In genomic region chr11:95504271-95504731, GRCm38 (mm10) we compare ENCODE assay signal across 17 mouse cellular contexts. TPM values are rescaled to one million over a fixed set of nuclear protein-coding genes. Genes with fewer than 3 reads are reported as not detected.
DNase-seq lines count a peak whose midpoint lies in the region; ATAC-seq and TF ChIP-seq lines count a peak whose summit lies in the region.
"Had no signal": no experiment of that assay in that cellular context is flagged by ENCODE, and none has a peak within 500 bp of the region (broad histone marks: within the 10 kb centered on the region; RNA-seq: fewer than 3 reads in every experiment).

No protein-coding gene starts in this region.

- H3K27ac ChIP-seq in forebrain, embryonic 10.5 days = peak overlapping the region; percentile 45
- no peak overlapping the region for H3K27ac ChIP-seq in forebrain, embryonic 13.5 days
- H3K27ac ChIP-seq in midbrain, postnatal 0 days (ENCODE audit: low read depth, low read length) = no peak overlapping the region
- H3K27ac ChIP-seq: embryonic facial prominence, embryonic 13.5 days; forebrain, embryonic 15.5 days had no signal

- H3K9ac ChIP-seq in forebrain, embryonic 13.5 days = no peak overlapping the region
- no peak overlapping the region for H3K9ac ChIP-seq in midbrain, postnatal 0 days (replicated peaks; ENCODE audit: low read length, poor library complexity, severe bottlenecking)
- H3K9ac ChIP-seq: embryonic facial prominence, embryonic 13.5 days; forebrain, embryonic 15.5 days had no signal

- H3K4me2 ChIP-seq in forebrain, embryonic 13.5 days = no peak overlapping the region
- H3K4me2 ChIP-seq in midbrain, postnatal 0 days (ENCODE audit: low read depth, low read length, poor library complexity, severe bottlenecking) = no peak overlapping the region
- H3K4me2 ChIP-seq: embryonic facial prominence, embryonic 13.5 days; forebrain, embryonic 15.5 days; liver, embryonic 11.5 days had no signal

- TF ChIP-seq CTCF in lung, adult 2 months (IDR thresholded peaks at IDR 0.05; ENCODE audit: insufficient read depth, low read length) = no peak
- TF ChIP-seq CTCF in brain, embryonic 14.5 days (IDR thresholded peaks at IDR 0.05; ENCODE audit: borderline replicate concordance, extremely low read depth, insufficient read depth, insufficient read length) = no peak
- TF ChIP-seq CTCF in midbrain, postnatal 0 days (IDR thresholded peaks at IDR 0.05) = no peak

- no peaks in the 10 kb centered on the region for H3K9me3 ChIP-seq in forebrain, embryonic 10.5 days
- H3K9me3 ChIP-seq in forebrain, embryonic 13.5 days (replicated peaks) = no peaks in the 10 kb centered on the region
- H3K9me3 ChIP-seq in midbrain, postnatal 0 days (ENCODE audit: low read length) = no peaks in the 10 kb centered on the region
- H3K9me3 ChIP-seq: embryonic facial prominence, embryonic 13.5 days; forebrain, embryonic 15.5 days; megakaryocyte, embryonic 14.5 days had no signal

- no peak for ATAC-seq in forebrain, embryonic 13.5 days
- ATAC-seq in midbrain, postnatal 0 days (ENCODE audit: low FRiP score) = no peak
- ATAC-seq: forebrain, embryonic 15.5 days; inflammation-experienced regulatory T-cells, adult 6 months had no signal

- H3K4me1 ChIP-seq in forebrain, embryonic 10.5 days = peaks cover 37% of the 10 kb centered on the region
- peaks cover 13% of the 10 kb centered on the region for H3K4me1 ChIP-seq in forebrain, embryonic 13.5 days
- no peaks in the 10 kb centered on the region for H3K4me1 ChIP-seq in lung, adult 2 months (ENCODE audit: control insufficient read depth, insufficient read depth, low read length)
- no peaks in the 10 kb centered on the region; the same call in 1 of the 2 replicates for H3K4me1 ChIP-seq in midbrain, postnatal 0 days (ENCODE audit: insufficient read depth, low read length)

- H3K27me3 ChIP-seq in forebrain, embryonic 10.5 days (ENCODE audit: poor library complexity, severe bottlenecking) = peaks cover 32% of the 10 kb centered on the region
- H3K27me3 ChIP-seq in forebrain, embryonic 13.5 days = 0 out of 2 replicates have a peak, but pooled peaks cover 9% of the 10 kb centered on the region
- H3K27me3 ChIP-seq in midbrain, postnatal 0 days (ENCODE audit: insufficient read depth, low read length) = no peaks in the 10 kb centered on the region; the same call in 1 of the 2 replicates
- H3K27me3 ChIP-seq: embryonic facial prominence, embryonic 13.5 days; forebrain, embryonic 15.5 days had no signal

- TF ChIP-seq POLR2A in lung, adult 2 months (IDR thresholded peaks at IDR 0.05; ENCODE audit: borderline replicate concordance, extremely low read depth, low read depth, low read length) = no peak
- no peak for TF ChIP-seq POLR2A in brain, embryonic 14.5 days (IDR thresholded peaks at IDR 0.05; ENCODE audit: borderline replicate concordance, extremely low read depth, insufficient read depth, insufficient read length, poor library complexity, severe bottlenecking)

- WGBS in forebrain, embryonic 10.5 days = 34% methylated on average over 6 of the region's 6 CpGs
- WGBS in forebrain, embryonic 13.5 days = 40% methylated on average over 6 of the region's 6 CpGs
- 79% methylated on average over 6 of the region's 6 CpGs for WGBS in lung, adult 2 months
- WGBS in midbrain, postnatal 0 days = 44% methylated on average over 6 of the region's 6 CpGs

- H3K4me3 ChIP-seq in forebrain, embryonic 10.5 days = no peak overlapping the region
- no peak overlapping the region for H3K4me3 ChIP-seq in forebrain, embryonic 13.5 days
- H3K4me3 ChIP-seq in lung, adult 2 months (replicated peaks; ENCODE audit: extremely low read depth, low read depth, low read length) = no peak overlapping the region
- no peak overlapping the region for H3K4me3 ChIP-seq in midbrain, postnatal 0 days (ENCODE audit: low read depth, low read length)
- H3K4me3 ChIP-seq: embryonic facial prominence, embryonic 13.5 days; forebrain, embryonic 15.5 days had no signal

- H3K36me3 ChIP-seq in forebrain, embryonic 10.5 days (replicated peaks) = no peaks in the 10 kb centered on the region
- H3K36me3 ChIP-seq in forebrain, embryonic 13.5 days (ENCODE audit: poor library complexity, severe bottlenecking) = no peaks in the 10 kb centered on the region
- no peaks in the 10 kb centered on the region for H3K36me3 ChIP-seq in midbrain, postnatal 0 days (ENCODE audit: insufficient read depth, low read length)
- H3K36me3 ChIP-seq: embryonic facial prominence, embryonic 13.5 days; forebrain, embryonic 15.5 days had no signal

- no peak for DNase-seq in forebrain, embryonic 10.5 days (ENCODE audit: extremely low spot score, low spot score)
- peak; percentile 41 for DNase-seq in lung, postnatal 10 days
- DNase-seq in lung, adult 2 months = no peak
- peak; percentile 32 for DNase-seq in brain, embryonic 14.5 days (ENCODE audit: low read depth)
- peak; percentile 57 to 59 for DNase-seq in heart, postnatal 10 days
- no peak for DNase-seq in thymus, adult 18-20 months
- no peak for DNase-seq in midbrain, postnatal 0 days (ENCODE audit: low spot score)
- DNase-seq: adrenal gland, adult 8-10 months; cerebellum, adult 11 months; gastrocnemius, postnatal 10 days; right cerebral cortex, adult 18-20 months had no signal

- intact Hi-C loops in heart, postnatal 10 days (cut with DNase I) = no loop called here

RNA-seq across cellular contexts. Expression of gene Nxph3, which starts 10.1 kb away (rescaled TPM):
- 0.31 and 0.36 TPM in 2 replicates for polyA plus RNA-seq in forebrain, embryonic 10.5 days (2016; fragmentation: Nextera tagmentation; extraction: Ambion mirVana)
- polyA plus RNA-seq in forebrain, embryonic 13.5 days (2015; fragmentation: Nextera tagmentation; extraction: Ambion mirVana) = 1.8 and 2.2 TPM in 2 replicates
- 6.6 and 9.2 TPM in 2 replicates for polyA plus RNA-seq in lung, adult 2 months (2012; rRNA removed)
- polyA plus RNA-seq in brain, embryonic 14.5 days (2012; rRNA removed) = 9.2 and 15.6 TPM in 2 replicates
- under 1 TPM; 0.84 to 0.87 TPM for total RNA-seq in heart, postnatal 10 days (2021)
- total RNA-seq in midbrain, postnatal 0 days (2014; rRNA removed) = 22.3 and 22.8 TPM in 2 replicates
- 5.1 and 5.6 TPM in 2 replicates for polyA plus RNA-seq in midbrain, postnatal 0 days (2015; fragmentation: Nextera tagmentation; extraction: Ambion mirVana)
- polyA plus RNA-seq: inflammation-experienced regulatory T-cells, adult 6 months had no signal

Comparison
In these comparisons a context has a peak if more than half of its experiments do, and no peak if none do; other contexts are left out.
1. DNase-seq: peak in lung, postnatal 10 days (single experiment), brain, embryonic 14.5 days (single experiment) and heart, postnatal 10 days (2 of 2); none in forebrain, embryonic 10.5 days (single experiment), lung, adult 2 months (single experiment), thymus, adult 18-20 months (0 of 2) and midbrain, postnatal 0 days (single experiment).